Mouse (Mus musculus) brain, embryonic 18.5 days (tissue): ENCODE data around the gene Arhgap1.
"Not testable (repeated sequence)": the region's sequence is repeated elsewhere in the genome, so short reads cannot be mapped to it uniquely, and the experiment has no call there.

ENCODE experiments used
- DNase-seq: peaks from one replicate; pipeline ENCODE4 v3.0.0-alpha.2; 2012; ENCODE audit warnings: low read depth, low spot score

Arhgap1 gene

DNA sequence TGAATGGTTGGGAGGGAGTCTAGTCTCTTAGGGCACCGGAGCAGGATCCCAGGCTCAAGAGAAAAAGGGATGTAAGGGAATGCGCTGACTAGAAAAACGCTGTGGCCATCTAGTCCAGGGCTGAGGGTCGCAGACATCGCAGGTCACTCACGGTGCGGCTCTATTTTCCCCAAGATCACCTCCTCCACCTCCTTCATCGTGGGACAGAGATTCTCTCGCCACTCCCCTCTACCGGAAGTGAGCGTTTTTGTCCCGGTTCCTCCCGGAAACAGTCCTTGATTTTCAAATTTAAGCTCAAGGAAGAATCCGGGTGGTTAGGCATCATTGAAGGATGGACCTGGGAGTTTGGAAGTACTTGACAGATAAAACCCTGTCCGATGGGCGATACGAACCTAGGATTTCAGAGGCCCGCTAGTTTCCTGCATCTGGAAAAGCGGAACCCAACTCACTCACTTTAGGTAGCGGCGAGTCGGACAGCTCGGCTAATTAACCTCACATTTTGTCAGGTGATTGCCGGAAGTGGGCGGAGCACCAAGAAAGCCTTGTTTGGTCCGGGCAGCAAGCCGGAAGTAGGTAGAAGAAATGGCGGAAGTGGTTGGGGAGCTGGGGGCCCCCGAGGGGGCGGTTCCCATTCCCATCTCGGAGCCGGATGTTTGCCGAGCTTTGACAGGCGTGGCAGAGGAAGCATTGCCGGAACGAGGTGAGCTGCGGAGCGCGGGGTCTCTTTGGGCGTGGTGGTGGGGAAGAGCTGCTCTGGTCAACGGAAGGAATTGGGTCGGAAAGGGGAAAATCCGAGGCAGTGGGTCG, at the start of gene Arhgap1, which contains the start of gene Zfp408:
TSS of gene Arhgap1 (plus strand) at position 308 of the 807 bp plus-strand sequence.
TSS of gene Zfp408 (minus strand) at position 239 of the 807 bp plus-strand sequence.
- DNase-seq, result peak; percentile 96

DNA sequence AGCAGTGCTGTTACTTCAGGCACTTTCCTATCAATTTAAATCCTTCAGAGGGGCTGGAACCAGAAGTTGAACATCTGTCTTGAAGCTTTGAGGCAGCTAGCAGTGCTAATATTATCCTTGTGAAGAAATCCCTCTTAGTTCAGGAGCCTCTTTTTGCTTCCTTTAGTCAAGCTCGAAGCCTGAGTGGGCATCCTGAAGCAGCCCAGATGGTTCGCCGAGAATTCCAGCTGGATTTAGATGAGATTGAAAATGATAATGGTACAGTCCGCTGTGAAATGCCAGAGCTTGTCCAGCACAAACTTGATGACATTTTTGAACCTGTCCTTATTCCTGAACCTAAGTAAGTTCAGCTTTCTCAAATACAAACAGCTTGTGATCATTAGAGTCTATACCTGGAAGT, 49.2 kb upstream of the Arhgap1 start:
- DNase-seq, result no peak

DNA sequence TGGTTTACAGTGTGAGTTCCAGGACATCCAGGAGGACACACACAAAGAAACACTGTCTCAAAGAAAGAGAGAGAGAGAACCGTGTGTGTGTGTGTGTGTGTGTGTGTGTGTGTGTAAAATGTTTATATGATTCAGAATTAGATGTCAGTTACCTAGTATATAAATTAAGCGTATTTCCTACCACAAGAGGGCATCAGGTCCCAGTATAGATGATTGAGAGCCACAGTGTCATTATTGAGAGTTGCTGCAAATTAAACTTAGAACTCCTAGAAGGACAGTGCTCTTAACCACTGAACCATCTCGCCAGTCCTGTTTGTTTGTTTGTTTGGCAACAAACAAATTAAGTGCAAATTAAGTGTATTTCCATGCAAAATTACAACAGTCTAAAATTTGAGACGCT, 47.3 kb upstream of the Arhgap1 start:
- no peak for DNase-seq

DNA sequence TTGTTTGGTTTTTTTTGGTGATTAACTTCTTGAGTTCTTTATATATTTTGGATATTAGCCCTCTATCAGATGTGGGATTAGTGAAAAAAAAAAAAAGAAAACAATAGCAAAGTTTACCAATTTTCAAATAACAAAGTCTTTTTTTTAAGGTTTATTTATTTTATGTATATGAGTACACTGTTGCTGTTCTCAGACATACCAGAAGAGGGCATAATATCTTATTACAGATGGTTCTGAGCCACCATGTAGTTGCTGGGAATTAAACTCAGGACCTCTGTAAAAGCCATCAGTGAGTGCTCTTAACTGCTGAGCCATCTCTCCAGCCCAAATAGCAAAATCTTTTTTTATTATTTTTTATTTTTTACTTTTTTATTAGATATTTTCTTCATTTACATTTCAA, 40.3 kb upstream of the Arhgap1 start:
- not testable (repeated sequence) for DNase-seq

DNA sequence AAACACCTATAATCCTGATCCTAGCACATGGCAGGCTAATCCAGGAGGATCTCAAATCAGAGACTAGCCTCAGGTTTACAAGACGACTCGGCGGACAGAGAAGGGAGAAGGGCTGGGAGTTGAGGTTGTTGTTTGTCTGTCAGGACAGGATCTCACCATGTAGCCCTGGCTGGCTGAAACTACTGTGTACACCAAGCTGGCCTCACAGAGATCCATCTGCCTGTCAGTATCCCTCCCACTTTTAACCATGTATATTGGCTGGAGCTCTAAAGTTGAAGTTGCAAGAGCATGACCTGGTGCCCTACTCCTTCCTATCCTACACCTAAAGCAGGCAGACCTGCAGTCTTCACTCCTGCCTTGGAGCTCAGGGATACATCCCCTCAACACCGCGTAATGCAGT, 27.3 kb upstream of the Arhgap1 start:
- DNase-seq, result no peak

DNA sequence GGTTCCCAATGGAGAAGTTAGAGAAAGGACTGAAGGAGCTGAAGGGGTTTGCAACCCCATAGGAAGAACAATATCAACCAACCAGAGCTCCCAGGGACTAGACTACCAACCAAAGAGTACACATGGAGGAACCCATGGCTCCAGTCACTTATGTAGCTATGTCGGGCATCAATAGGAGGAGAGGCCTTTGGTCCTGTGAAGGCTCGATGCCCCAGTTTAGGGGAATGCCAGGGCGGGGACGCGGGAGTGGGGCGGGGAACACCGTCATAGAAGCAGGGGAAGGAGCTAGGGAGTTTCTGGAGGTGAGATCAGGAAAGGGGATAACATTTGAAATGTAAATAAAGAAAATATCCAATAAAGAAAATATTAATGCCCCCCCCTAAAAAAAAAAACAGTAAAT, 26.3 kb upstream of the Arhgap1 start:
- not testable (repeated sequence) for DNase-seq

DNA sequence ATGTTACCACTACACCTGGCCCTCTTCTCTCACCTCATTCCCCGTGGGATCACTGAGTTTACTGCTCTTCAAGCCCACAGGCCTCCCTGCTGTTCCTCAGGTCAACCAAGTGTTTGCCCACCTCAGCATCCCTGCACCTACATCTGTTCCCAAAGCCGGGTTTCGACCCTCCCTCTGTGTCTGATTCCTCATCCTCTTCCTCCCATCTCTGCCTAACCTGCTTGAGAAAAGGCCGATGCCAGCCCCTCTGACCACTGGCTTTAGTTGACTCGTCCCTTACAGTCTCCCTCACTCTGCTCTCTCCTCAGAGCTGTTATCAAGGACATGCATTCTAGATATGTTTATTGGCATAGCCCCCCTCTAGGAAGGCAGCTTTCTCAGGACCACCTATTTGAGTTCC, 22.2 kb upstream of the Arhgap1 start:
- DNase-seq, result no peak

DNA sequence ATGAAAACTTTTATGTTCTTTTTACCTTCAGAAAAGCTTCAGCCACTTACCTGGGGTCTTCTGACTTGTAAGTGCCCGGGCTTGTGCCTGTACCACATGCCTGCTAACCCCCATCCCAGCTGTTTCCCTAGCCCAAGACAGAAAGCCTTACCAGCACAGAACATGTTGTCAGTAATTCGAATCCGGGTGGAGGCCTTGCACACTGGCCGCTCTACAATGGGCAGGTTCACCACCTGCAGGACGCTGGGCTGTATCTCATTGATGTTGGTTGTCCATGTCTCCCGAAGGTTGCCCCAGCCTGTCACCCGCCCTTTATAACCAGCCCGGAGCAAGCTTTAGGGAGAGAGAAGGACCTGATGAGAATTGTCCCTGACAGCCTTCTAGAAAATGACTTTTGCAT, 21.5 kb upstream of the Arhgap1 start:
- no peak for DNase-seq

DNA sequence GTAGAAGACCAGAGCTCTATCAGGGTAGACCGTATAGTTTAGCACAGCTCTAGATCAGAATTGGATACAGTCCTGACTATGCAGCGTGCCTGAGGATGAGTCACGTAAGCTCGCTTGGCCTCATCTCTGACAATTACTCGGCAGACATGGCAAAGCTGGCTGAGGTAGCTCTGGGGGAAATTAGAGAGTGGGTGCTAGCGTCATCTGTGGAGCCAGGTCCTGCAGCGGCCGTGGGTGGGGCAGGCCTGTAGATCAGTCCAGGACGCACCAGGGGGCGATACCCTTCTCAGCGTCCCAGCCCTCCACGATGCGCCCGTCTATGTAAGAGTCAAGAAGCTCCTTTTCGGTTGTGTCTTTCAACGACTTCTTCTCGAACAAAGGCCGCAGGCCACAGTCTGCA, 20.0 kb upstream of the Arhgap1 start:
- DNase-seq, result no peak

DNA sequence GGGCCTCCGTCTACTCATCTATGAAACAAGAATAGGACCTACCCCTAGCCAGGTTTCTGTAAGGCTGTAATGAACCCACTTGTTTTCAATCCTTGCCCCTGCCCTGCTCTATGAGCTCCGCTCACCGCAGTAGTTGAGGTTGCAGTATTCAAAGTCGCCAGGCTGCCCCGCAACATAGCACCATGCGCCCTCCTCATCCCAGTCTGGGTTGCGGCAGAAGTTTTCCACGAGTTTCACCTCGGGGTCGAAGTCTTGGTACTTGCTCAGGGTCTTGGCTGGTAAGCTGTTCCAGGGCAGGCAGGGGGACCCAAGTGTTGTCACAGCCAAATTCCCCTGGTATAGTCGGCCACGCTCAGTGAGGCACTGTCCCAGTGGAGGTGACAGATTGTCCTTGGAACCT, 19.3 kb upstream of the Arhgap1 start:
- DNase-seq, result no peak

DNA sequence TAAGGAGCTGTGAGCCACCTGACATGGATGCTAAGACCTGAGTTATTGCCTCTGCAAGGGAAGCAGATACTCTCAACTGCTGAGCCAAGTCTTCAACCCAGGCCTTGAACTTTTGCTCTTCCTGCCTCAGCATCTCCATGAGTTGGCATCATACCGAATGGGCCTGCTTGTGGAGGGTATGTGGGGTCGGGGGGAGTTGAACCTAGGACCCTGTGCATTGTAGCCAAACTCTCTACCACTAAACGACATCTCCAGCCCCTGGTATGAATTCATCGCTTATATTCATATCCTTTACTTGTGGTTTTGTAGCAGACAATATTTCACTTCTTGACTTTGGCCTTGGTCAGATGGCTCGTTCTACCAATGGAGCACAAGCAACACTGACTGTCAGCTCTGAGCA, 17.8 kb upstream of the Arhgap1 start:
- no peak for DNase-seq

DNA sequence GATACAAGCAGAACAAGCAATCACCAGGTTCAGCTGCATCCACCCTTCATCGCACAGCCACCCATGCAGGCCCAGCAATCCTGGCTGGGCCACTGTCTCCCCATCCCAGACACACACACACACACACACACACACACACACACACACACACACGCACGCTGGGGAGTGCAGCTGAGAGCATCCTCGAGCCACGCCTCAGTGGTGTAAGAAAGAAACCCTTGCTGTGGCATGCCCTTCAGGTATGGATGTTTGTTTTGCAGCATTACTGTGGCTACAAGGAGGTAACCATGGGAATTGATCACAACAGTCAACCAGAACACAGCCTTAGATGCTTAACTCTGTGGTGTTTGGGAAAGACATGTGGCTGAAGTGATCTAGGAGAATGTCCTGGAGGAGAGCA, 17.3 kb upstream of the Arhgap1 start:
- no peak for DNase-seq

DNA sequence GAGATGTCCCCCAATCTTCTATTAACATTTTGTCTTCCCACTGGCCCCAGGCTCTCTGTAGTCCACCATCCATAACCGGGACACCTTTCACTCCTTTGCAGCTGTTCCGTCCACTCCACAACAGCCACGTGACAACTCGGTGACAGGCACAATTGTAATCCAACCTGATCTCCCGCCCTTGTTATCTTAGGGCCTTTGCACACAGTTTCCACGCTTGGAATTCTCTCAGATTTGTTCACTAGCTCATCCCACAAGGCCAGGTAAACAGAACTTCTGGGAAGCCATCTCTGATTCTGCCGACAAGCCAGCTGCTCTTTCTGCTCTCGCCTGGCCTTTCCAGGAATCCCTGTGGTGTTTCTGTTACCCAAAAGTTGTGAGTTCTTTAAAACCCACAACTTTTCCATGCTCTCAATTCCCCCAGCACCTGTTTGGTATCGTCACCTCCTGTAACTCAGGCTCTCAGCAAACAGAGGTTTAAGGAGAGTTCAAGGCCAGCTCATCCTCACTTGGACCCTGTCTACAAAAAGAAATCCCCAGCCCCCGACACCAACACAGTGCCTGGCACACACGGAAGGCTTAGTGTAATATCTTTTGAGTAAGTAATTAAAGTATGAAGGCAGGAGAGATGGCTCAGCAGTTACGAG, 16.2 kb upstream of the Arhgap1 start:
- DNase-seq, result no peak

DNA sequence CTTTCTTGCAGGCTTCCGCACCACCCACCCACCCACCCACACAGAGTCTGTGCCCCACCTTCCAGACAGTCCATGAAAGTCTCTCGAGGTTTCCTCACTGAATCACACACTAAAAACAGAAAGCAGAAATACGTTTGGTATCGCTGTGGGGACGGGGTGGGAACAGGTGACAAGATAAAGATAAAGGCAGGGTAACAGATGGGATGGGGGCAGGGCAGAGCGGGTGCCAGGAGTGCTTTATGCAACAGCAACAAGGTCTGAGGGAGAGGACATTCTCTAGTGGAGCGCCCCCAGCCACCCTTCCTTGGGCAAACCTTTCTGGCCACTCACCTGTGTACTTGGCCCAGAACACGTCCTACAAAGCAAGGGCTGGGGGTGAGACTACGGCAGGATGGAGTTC, 14.8 kb upstream of the Arhgap1 start:
- no peak for DNase-seq

DNA sequence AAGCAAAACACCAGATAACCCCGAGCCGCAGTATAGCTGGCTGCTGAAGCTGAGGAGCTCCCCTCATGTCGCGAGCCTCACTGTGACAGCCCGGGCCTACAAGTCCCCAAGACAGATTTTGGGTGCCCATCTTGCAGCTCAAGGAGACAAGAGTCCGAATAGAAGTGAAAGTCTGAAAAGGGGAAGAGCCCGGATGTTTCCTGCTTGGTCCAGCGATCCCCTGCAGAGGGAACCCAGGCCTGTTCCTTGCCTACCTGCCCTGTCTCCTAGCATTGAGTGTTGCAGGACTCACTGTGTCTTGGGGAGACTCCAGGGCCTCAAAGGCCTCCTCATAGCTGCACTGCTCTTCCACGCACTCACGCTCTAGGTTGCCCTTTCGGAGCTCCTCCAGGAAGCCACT, 14.2 kb upstream of the Arhgap1 start:
- DNase-seq, result no peak

DNA sequence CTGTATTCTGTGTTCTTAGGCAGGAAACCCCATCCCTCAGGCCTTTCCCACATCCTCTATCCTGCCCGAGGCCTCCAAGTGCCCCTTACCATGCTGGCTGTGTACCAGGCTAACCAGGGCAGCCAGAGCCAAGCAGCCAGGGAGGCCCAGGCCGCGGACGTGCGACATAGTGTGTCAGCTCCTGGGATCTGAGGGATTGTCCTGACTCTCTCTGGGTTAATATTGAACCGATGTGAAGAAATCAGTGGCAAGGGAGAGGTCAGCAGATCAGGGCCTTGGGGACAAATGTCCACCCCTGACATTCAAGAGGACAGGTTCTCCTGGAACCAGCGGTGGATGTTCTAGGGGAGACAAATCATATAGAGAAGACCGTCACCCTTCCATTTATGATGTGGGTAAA, 13.4 kb upstream of the Arhgap1 start, which contains the start of gene F2:
TSS of gene F2 (minus strand) at position 186 of the 400 bp plus-strand sequence.
- no peak for DNase-seq

DNA sequence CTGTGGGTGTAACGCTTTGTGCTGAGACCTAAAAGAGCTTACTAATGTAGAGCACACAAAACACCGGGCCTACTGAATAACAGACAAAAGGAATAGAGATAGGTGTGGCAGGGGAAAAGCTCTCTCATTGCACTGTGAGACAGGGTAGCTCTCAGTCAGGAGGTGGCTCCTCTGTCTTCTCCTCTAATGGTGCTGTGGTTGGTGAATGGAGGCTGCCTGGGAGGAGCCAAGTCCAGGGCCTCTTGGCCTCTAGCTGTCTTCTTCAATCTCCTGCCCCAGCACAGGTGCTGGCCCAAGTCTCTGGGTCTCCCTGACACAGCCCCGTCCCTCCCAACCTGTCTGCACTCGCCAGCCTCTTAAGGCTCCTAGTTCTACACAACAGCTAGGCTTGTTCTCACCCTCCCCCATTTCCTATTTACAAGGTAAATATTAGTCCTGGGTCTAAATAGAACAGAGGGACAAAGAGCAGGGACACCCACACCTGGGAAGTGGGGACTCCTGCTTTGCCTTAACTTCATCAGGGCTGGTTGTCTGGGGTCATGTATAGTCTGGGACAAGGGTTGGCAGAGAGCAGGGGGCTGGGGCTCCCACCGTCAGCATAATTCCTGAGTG, 12.8 kb upstream of the Arhgap1 start:
- no peak for DNase-seq

DNA sequence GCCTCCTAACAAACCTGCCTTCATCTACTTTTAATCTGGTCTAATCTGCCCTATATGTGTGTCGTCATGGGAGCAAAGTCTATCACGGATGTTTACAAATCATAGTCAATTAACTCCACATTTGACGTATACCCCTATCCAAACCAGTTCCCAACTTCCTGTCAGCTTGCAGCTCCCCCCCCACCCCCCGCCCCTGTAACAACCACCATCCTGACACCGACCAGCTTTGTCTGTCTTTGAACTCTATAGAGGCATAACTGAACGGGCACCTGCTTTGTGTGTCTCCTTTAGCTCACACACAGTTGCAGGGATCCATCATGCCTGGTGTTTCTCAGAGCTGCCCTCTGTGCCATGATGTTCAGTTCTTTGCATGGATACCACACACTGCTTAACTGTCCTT, 10.7 kb upstream of the Arhgap1 start:
- no peak for DNase-seq

DNA sequence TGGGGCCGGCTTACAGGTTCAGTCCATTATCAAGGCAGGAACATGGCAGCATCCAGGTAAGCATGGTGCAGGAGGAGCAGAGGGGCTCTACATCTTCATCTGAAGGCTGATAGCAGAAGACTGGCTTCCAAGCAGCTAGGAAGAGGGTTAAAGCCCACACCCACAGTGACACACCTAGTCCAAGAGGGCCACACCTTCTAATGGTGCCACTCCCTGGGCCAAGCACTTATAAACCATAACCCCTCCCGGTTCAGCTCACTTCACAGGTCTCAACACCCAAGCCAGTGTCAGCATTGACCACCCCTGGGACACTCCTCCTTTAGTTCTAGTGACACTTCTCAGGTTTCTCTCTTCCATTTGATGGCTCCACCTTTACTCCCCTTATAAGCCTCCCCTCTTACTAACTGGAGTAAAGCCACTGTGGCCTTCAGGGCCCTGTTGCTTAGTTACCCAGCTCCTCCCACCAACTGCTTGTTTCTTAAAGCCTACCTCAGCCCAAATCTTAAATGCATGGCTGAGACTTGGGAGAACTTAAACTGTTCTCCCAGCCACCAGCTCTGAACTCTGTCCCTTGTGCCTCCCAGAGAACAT, 6.7 kb upstream of the Arhgap1 start:
- DNase-seq, result no peak

DNA sequence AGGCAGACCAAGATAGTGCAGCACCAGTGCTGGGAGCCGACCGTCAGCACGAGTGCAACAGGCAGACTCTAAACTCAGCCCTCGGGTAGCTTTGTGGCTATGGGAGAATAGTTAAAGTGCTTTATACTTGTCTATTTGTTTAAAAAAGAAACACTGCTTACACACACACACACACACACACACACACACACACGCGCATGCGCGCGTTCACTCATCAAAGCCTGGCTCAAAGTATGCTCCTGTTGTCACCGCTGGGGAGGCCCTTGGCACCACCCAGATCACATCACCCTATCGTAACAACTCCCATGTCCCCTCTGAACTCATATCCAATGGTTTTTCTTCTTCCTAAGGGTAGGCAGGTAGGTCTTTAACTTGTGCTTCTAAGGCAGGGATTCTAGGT, 5.6 kb upstream of the Arhgap1 start:
- no peak for DNase-seq

DNA sequence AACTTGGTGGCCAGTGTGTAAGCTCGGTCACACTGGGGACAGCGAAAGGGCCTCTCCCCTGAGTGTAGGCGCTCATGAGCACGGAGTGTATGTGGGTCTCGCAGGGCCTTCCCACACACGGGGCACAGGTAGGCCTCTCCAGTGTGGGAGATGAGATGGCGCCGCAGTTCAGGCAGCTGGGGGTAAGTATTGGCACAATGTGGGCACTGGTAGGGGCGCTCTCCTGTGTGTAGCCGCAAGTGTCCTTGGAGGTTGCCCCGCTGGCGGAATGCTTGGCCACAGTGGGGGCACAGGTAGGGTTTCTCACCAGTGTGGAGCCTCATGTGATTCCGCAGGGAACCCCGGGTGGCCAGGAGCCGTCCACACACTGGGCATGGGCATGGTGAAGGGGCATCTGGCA, 4.3 kb upstream of the Arhgap1 start:
- no peak for DNase-seq

DNA sequence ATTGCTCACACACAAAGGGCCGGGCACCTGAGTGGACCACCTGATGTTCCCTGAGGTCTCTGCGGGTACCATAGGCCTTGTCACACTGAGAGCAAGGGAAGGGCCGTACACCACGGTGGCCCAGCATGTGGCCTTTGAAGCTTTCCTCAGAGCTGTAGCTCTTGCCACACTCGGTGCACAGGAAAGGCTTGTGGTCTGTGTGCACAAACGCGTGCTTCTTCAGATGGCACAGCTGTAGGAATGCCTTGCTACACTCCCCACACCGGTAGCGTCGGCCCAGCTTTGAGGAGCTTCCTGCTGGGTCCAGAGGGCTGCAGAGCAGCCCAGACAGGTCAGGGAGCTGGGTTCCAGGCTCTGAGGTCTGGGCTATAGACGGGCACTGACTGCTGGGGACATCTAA, 3.8 kb upstream of the Arhgap1 start:
- no peak for DNase-seq
